Mouse (Mus musculus): ENCODE data around the gene Unc119. TPM values are rescaled to one million over a fixed set of nuclear protein-coding genes. Genes with fewer than 3 reads are reported as not detected.
A peak's percentile ranks its signal among the peaks of the same experiment; 100 is the strongest.

Gene Unc119
- polyA plus RNA-seq, 1 experiment = 20.3 TPM

DNA sequence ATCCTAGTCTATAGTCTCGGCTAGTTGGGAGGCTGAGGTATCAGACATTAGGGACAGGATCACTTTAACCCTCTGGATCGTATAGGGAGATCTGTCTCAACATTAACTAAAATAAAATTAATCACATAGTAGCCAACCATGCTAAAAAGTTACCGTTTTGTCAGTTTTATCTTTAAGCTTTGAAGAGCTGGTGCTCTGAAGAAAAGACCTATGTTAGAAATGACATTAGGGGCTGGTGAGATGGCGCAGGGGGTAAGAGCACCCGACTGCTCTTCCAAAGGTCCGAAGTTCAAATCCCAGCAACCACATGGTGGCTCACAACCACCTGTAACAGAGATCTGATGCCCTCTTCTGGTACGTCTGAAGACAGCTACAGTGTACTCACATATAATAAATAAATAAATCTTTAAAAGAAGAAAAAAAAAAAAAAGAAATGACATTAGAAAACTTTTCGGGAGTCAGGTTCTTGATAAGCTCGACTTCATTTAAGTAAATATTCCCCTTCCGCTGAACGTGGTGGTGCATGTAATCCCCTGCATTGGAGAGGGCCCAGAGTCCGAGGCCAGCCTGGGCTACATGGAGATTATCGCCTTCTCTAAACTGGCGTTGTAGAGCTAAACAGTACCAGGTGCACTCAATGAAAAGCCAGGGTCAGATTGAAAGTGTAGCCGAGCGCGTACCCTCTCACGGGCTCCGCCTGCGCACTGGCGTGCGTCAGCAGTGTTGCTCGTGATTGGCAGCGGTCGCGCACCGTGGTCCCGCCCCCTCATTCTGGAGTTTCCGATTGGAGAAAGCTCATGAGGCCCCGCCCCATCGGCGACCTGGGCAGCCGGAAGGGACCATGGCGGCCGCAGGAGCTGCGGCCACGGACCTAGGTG, 15.4 kb upstream of the Unc119 start, which contains the start of gene Pigs:
Gene Pigs (plus strand): TSS at position 782 of the 878 bp plus-strand sequence.
- peak; percentile 99 for DNase-seq
- H3K27ac ChIP-seq (ENCODE audit: insufficient read depth, low read depth, low read length) = peak within 1 kb of the TSS; percentile 34; the same call in 1 of the 2 replicates
- TF ChIP-seq POLR2A (IDR thresholded peaks at IDR 0.05; ENCODE audit: low read depth, low read length) = peak; percentile 7
- TF ChIP-seq CTCF (conservative IDR thresholded peaks at IDR 0.05; ENCODE audit: insufficient read depth, insufficient read length, low read depth, low read length) = no peak
- H3K4me3 ChIP-seq (ENCODE audit: insufficient read depth, low read depth, low read length) = peak within 1 kb of the TSS; percentile 83
- no peaks in the 10 kb centered on the region for H3K27me3 ChIP-seq (replicated peaks; ENCODE audit: control insufficient read depth, insufficient read depth, low read length)
- 9% methylated on average over 37 of the region's 37 CpGs for WGBS
- H3K36me3 ChIP-seq (ENCODE audit: control insufficient read depth, insufficient read depth, low read length) = no peaks in the 10 kb centered on the region
- H3K4me1 ChIP-seq (ENCODE audit: control insufficient read depth, insufficient read depth, low read length) = peaks cover 9% of the 10 kb centered on the region; the same call in 1 of the 2 replicates

GRCm38 (mm10) chr11:78328512-78329056, 14.7 kb upstream of the Unc119 start:
- TF ChIP-seq POLR2A (IDR thresholded peaks at IDR 0.05; ENCODE audit: low read depth, low read length) (no peak), CTCF (conservative IDR thresholded peaks at IDR 0.05; ENCODE audit: insufficient read depth, insufficient read length, low read depth, low read length) (no peak)
- 1% methylated on average over 41 of the region's 41 CpGs for WGBS
- no peak for DNase-seq
- Histone ChIP-seq H3K4me1 (ENCODE audit: control insufficient read depth, insufficient read depth, low read length) (0 out of 2 replicates have a peak, but pooled peaks cover 4% of the 10 kb centered on the region), H3K27ac (ENCODE audit: insufficient read depth, low read depth, low read length) (no peak overlapping the region), H3K4me3 (ENCODE audit: insufficient read depth, low read depth, low read length) (peak overlapping the region; percentile 83), H3K36me3 (ENCODE audit: control insufficient read depth, insufficient read depth, low read length) (no peaks in the 10 kb centered on the region), H3K27me3 (replicated peaks; ENCODE audit: control insufficient read depth, insufficient read depth, low read length) (no peaks in the 10 kb centered on the region)

DNA sequence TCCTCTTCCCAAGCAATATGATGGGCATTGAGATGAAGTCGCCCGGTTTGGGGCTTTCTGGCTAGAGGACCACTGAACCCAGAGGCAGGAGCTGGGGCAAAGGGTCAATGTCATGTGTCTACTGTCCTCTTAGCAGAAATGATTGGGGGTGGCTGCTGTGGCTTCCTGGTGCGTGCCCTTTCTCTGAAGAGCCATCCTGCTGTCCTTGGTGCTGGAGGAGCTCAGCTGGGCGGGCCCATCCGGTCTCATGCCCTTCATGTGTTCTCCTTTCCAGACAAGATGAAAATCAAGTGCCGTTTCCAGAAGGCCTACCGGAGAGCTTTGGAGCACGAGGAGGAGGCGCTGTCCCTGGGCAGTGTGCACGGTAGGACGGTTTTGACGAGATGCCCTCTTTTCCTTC, 10.6 kb upstream of the Unc119 start:
- WGBS = 83% methylated on average over 12 of the region's 12 CpGs
- H3K36me3 ChIP-seq (ENCODE audit: control insufficient read depth, insufficient read depth, low read length) = no peaks in the 10 kb centered on the region
- no peak overlapping the region for H3K27ac ChIP-seq (ENCODE audit: insufficient read depth, low read depth, low read length)
- DNase-seq = no peak
- 0 out of 2 replicates have a peak, but pooled peaks cover 4% of the 10 kb centered on the region for H3K4me1 ChIP-seq (ENCODE audit: control insufficient read depth, insufficient read depth, low read length)
- TF ChIP-seq POLR2A (IDR thresholded peaks at IDR 0.05; ENCODE audit: low read depth, low read length) (no peak), CTCF (conservative IDR thresholded peaks at IDR 0.05; ENCODE audit: insufficient read depth, insufficient read length, low read depth, low read length) (no peak)
- H3K27me3 ChIP-seq (replicated peaks; ENCODE audit: control insufficient read depth, insufficient read depth, low read length) = no peaks in the 10 kb centered on the region
- H3K4me3 ChIP-seq (ENCODE audit: insufficient read depth, low read depth, low read length) = no peak overlapping the region

- no peak overlapping the region for H3K27ac ChIP-seq (ENCODE audit: insufficient read depth, low read depth, low read length)
- no peaks in the 10 kb centered on the region for H3K36me3 ChIP-seq (ENCODE audit: control insufficient read depth, insufficient read depth, low read length)
- TF ChIP-seq POLR2A (IDR thresholded peaks at IDR 0.05; ENCODE audit: low read depth, low read length) (no peak), CTCF (conservative IDR thresholded peaks at IDR 0.05; ENCODE audit: insufficient read depth, insufficient read length, low read depth, low read length) (no peak)
- DNase-seq = no peak
- H3K4me1 ChIP-seq (ENCODE audit: control insufficient read depth, insufficient read depth, low read length) = 0 out of 2 replicates have a peak, but pooled peaks cover 2% of the 10 kb centered on the region
- no peaks in the 10 kb centered on the region for H3K27me3 ChIP-seq (replicated peaks; ENCODE audit: control insufficient read depth, insufficient read depth, low read length)
- 74% methylated on average over 5 of the region's 5 CpGs for WGBS
- H3K4me3 ChIP-seq (ENCODE audit: insufficient read depth, low read depth, low read length) = no peak overlapping the region
Measured at GRCm38 (mm10) chr11:78333992-78334391, 9.3 kb upstream of the Unc119 start.

DNA sequence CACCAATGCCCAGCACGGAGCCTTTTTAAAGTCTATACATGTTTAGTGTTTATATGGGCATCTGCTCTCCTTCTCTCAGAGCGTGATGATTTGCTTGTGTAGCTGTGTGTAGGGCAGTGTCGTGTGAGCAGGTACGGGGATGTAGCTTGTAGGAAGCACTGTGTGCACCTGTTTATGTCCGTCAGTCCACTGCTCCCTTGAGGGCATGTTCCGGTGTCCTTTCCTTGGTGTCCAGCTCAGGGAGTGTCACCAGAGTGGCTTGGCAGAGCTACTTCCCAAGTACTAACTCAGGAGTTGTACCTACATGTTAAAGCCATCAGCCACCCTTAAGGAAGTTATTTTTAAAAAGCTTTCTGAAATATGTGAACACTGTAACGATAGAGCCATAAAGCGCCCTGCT, 6.2 kb upstream of the Unc119 start:
- Histone ChIP-seq H3K4me1 (ENCODE audit: control insufficient read depth, insufficient read depth, low read length) (no peaks in the 10 kb centered on the region), H3K36me3 (ENCODE audit: control insufficient read depth, insufficient read depth, low read length) (no peaks in the 10 kb centered on the region)
- no peak for DNase-seq

DNA sequence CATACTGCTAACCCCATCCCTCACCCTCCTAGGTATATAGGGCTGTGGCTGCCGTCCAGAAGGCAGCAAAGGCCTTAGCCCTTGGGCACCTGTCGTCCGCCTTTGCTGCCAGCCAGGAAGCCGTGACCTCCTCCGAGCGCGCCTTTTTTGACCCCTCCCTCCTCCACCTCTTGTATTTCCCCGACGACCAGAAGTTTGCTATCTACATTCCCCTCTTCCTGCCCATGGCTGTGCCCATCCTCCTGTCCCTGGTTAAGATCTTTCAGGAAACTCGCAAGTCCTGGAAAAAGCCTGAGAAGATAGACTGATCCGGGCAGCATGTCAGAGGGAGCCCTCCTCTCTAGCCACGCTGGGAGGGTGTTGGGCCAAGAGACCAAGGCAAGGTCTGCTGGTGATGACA, 1.6 kb upstream of the Unc119 start:
- Histone ChIP-seq H3K4me1 (ENCODE audit: control insufficient read depth, insufficient read depth, low read length) (no peaks in the 10 kb centered on the region; the same call in 1 of the 2 replicates), H3K36me3 (ENCODE audit: control insufficient read depth, insufficient read depth, low read length) (no peaks in the 10 kb centered on the region), H3K27me3 (replicated peaks; ENCODE audit: control insufficient read depth, insufficient read depth, low read length) (no peaks in the 10 kb centered on the region), H3K4me3 (ENCODE audit: insufficient read depth, low read depth, low read length) (no peak overlapping the region), H3K27ac (ENCODE audit: insufficient read depth, low read depth, low read length) (no peak overlapping the region)
- TF ChIP-seq CTCF (conservative IDR thresholded peaks at IDR 0.05; ENCODE audit: insufficient read depth, insufficient read length, low read depth, low read length) = no peak
- WGBS = 73% methylated on average over 12 of the region's 12 CpGs
- DNase-seq = no peak

More for the DNA sequence above, 6.2 kb upstream of the Unc119 start:
- WGBS = 97% methylated on average over 8 of the region's 8 CpGs
- Histone ChIP-seq H3K4me3 (ENCODE audit: insufficient read depth, low read depth, low read length) (no peak overlapping the region), H3K27me3 (replicated peaks; ENCODE audit: control insufficient read depth, insufficient read depth, low read length) (no peaks in the 10 kb centered on the region), H3K27ac (ENCODE audit: insufficient read depth, low read depth, low read length) (no peak overlapping the region)
- TF ChIP-seq CTCF (conservative IDR thresholded peaks at IDR 0.05; ENCODE audit: insufficient read depth, insufficient read length, low read depth, low read length) (no peak), POLR2A (IDR thresholded peaks at IDR 0.05; ENCODE audit: low read depth, low read length) (no peak)

DNA sequence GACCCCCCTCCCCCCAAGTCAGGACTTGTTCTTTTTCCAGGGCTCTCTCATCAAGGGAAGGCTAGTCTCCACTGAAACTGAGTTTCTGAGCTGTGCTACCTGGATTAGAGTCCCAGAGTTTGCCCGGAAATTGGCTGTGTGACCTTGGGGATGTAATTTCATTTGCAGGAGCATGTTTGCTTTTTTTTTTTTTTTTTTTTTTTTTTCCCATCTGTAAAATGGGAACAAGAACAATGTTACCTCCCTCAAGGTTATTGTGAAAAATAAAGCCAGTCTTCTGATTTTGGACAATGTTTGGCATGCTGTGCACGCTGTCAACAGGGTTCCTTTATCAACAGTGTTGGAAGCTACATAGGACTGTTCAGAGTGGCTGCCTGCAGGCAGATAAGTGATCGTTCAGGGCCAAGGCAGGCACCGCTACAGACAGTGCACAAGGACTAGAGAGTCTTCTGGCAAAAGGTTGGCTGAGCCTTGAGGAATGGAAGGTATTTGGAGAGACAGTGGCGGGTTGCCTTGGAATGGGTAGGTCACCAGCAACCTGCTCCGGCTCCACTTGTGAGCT, 1.1 kb downstream of the Unc119 start:
- TF ChIP-seq POLR2A (IDR thresholded peaks at IDR 0.05; ENCODE audit: low read depth, low read length) = no peak
- TF ChIP-seq CTCF (conservative IDR thresholded peaks at IDR 0.05; ENCODE audit: insufficient read depth, insufficient read length, low read depth, low read length) = no peak
- no peaks in the 10 kb centered on the region; the same call in 1 of the 2 replicates for H3K4me1 ChIP-seq (ENCODE audit: control insufficient read depth, insufficient read depth, low read length)
- H3K27ac ChIP-seq (ENCODE audit: insufficient read depth, low read depth, low read length) = no peak overlapping the region
- H3K27me3 ChIP-seq (replicated peaks; ENCODE audit: control insufficient read depth, insufficient read depth, low read length) = no peaks in the 10 kb centered on the region
- H3K36me3 ChIP-seq (ENCODE audit: control insufficient read depth, insufficient read depth, low read length) = no peaks in the 10 kb centered on the region
- no peak overlapping the region for H3K4me3 ChIP-seq (ENCODE audit: insufficient read depth, low read depth, low read length)
- WGBS = 71% methylated on average over 6 of the region's 6 CpGs
- no peak for DNase-seq
